Mouse (Mus musculus) midbrain, embryonic 14.5 days (tissue): Measurements from ENCODE around the gene Izumo4. TPM values are rescaled to one million over a fixed set of nuclear protein-coding genes. Genes with fewer than 3 reads are reported as not detected.

ENCODE experiments used
- ATAC-seq: fragments of 200-750 bp; cut with Nextera tagmentation; 2 replicates; pipeline ENCODE4 v1.8.0; 2017; ENCODE audit warnings: moderate number of reproducible peaks, moderate library complexity; ENCODE audit not compliant: low FRiP score, low TSS enrichment
- DNase-seq: peaks from one replicate; pipeline ENCODE4 v3.0.0-alpha.2; 2015
- H3K27ac ChIP-seq: fragments of 300-500 bp; sonication (generic); replicated peaks from 2 replicates; pipeline ENCODE4 v1.5.1; 2014; ENCODE audit warnings: mild to moderate bottlenecking, low read depth, low read length, moderate library complexity
- H3K27me3 ChIP-seq: fragments of 300-500 bp; sonication (generic); 2 replicates; pipeline ENCODE4 v1.6.1; 2014; ENCODE audit warnings: low read length, control low read depth, mixed read lengths; ENCODE audit not compliant: control insufficient read depth, insufficient read depth
- H3K36me3 ChIP-seq: fragments of 300-500 bp; sonication (generic); 2 replicates; pipeline ENCODE4 v1.6.1; 2014; ENCODE audit warnings: low read length, control low read depth; ENCODE audit not compliant: control insufficient read depth, insufficient read depth
- H3K4me1 ChIP-seq: fragments of 300-500 bp; sonication (generic); 2 replicates; pipeline ENCODE4 v1.6.1; 2014; ENCODE audit warnings: mild to moderate bottlenecking, antibody characterized with exemption, low read length, control low read depth; ENCODE audit not compliant: control insufficient read depth, insufficient read depth
- H3K4me2 ChIP-seq: fragments of 300-500 bp; sonication (generic); 2 replicates; pipeline ENCODE4 v1.6.1; 2014; ENCODE audit warnings: mild to moderate bottlenecking, low read length, moderate library complexity
- H3K4me3 ChIP-seq: fragments of 300-500 bp; sonication (generic); replicated peaks from 2 replicates; pipeline ENCODE4 v1.5.1; 2014; ENCODE audit warnings: low read depth, low read length
- H3K9ac ChIP-seq: fragments of 300-500 bp; sonication (generic); replicated peaks from 2 replicates; pipeline ENCODE4 v1.6.1; 2014; ENCODE audit warnings: mild to moderate bottlenecking, low read length, moderate library complexity
- H3K9me3 ChIP-seq: fragments of 300-500 bp; sonication (generic); 2 replicates; pipeline ENCODE4 v1.6.1; 2016; ENCODE audit warnings: low read length, control low read depth, mixed read lengths; ENCODE audit not compliant: control insufficient read depth
- WGBS: fragments of 180-500 bp; shearing (Covaris S2); extraction: QIAGEN DNeasy Blood & Tissue Kit; methylation state at CpG from one replicate; pipeline ENCODE4 v1.1.7; 2014; 5-methylcytosine and 5-hydroxymethylcytosine counted together
- polyA plus RNA-seq: library from polyadenylated mRNA; unstranded; fragments of >200 nt; fragmentation: Nextera tagmentation; extraction: Ambion mirVana; gene quantifications from 2 replicates; pipeline ENCODE4 v1.2.1, GENCODE M21; 2014

Izumo4 gene
- polyA plus RNA-seq, 1 experiment from 2014 or later, result 22.4 TPM

GRCm38 (mm10) chr10:80742180-80742978 is 40.4 kb downstream of the Izumo4 start, which contains the start of gene Ap3d1:
Gene Ap3d1, minus strand, starts transcription at chr10:80742264.
- H3K27me3 ChIP-seq, result no peaks in the 10 kb centered on the region
- peak; percentile 99 for ATAC-seq
- H3K9me3 ChIP-seq, result no peaks in the 10 kb centered on the region
- no peaks in the 10 kb centered on the region for H3K36me3 ChIP-seq
- peak within 1 kb of the TSS; percentile 84 for H3K4me3 ChIP-seq
- peak within 1 kb of the TSS; percentile 96 for H3K4me2 ChIP-seq
- H3K9ac ChIP-seq, result peak within 1 kb of the TSS; percentile 93
- H3K4me1 ChIP-seq, result peaks cover 18% of the 10 kb centered on the region
- 2% methylated on average over 25 of the region's 25 CpGs for WGBS
- H3K27ac ChIP-seq, result peak within 1 kb of the TSS; percentile 87
- DNase-seq, result peak; percentile 98

- Histone ChIP-seq H3K4me3 (no peak overlapping the region), H3K36me3 (no peaks in the 10 kb centered on the region), H3K4me2 (no peak overlapping the region), H3K27ac (no peak overlapping the region), H3K27me3 (no peaks in the 10 kb centered on the region), H3K9ac (no peak overlapping the region), H3K4me1 (peaks cover 18% of the 10 kb centered on the region), H3K9me3 (no peaks in the 10 kb centered on the region)
- no peak for ATAC-seq
- WGBS, result 40% methylated on average over 5 of the region's 5 CpGs
- no peak for DNase-seq
These were observed 42.3 kb downstream of the Izumo4 start for GRCm38 (mm10) chr10:80744262-80744661.

DNA sequence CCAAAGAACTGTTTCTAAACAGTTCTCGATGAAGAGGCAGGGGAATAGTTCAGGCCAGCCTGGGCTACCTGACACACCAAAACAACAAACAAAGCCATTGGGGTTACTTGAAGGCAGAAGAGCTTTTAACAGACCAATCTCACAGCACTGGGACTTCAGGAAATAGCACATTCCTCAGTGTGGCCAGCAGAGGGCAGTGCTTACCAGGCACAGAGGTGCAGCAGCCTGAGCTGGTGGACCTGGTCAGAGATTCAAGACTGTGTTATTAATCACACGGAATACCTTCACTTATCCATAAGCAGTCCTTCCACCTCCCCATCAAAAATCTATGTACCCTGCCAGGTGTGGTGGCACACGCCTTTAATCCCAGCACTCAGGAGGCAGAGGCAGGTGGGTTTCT is 45.4 kb downstream of the Izumo4 start:
- Histone ChIP-seq H3K27me3 (no peaks in the 10 kb centered on the region), H3K27ac (no peak overlapping the region), H3K36me3 (no peaks in the 10 kb centered on the region), H3K4me1 (peaks cover 4% of the 10 kb centered on the region; the same call in 1 of the 2 replicates), H3K9ac (no peak overlapping the region), H3K4me3 (no peak overlapping the region), H3K4me2 (no peak overlapping the region), H3K9me3 (no peaks in the 10 kb centered on the region)
- ATAC-seq (no peak), DNase-seq (peak; percentile 83)
- 16% methylated on average over 3 of the region's 3 CpGs for WGBS

- Histone ChIP-seq H3K9me3 (no peaks in the 10 kb centered on the region), H3K36me3 (no peaks in the 10 kb centered on the region), H3K4me3 (no peak overlapping the region), H3K27ac (no peak overlapping the region), H3K27me3 (no peaks in the 10 kb centered on the region), H3K4me2 (no peak overlapping the region), H3K9ac (no peak overlapping the region), H3K4me1 (no peaks in the 10 kb centered on the region)
- WGBS, result 15% methylated on average over 6 of the region's 6 CpGs
- DNase-seq, result peak; percentile 63
- ATAC-seq, result no peak
These were observed 46.6 kb downstream of the Izumo4 start for GRCm38 (mm10) chr10:80748609-80749008.

GRCm38 (mm10) chr10:80751188-80751832 is 49.3 kb downstream of the Izumo4 start:
- 15% methylated on average over 16 of the region's 16 CpGs for WGBS
- Histone ChIP-seq H3K4me2 (peak overlapping the region; percentile 16; the same call in 1 of the 2 replicates), H3K9ac (no peak overlapping the region), H3K4me3 (no peak overlapping the region), H3K4me1 (peaks cover 5% of the 10 kb centered on the region), H3K27me3 (no peaks in the 10 kb centered on the region), H3K36me3 (no peaks in the 10 kb centered on the region), H3K27ac (no peak overlapping the region), H3K9me3 (no peaks in the 10 kb centered on the region)
- no peak for ATAC-seq
- peak; percentile 5 for DNase-seq

DNA sequence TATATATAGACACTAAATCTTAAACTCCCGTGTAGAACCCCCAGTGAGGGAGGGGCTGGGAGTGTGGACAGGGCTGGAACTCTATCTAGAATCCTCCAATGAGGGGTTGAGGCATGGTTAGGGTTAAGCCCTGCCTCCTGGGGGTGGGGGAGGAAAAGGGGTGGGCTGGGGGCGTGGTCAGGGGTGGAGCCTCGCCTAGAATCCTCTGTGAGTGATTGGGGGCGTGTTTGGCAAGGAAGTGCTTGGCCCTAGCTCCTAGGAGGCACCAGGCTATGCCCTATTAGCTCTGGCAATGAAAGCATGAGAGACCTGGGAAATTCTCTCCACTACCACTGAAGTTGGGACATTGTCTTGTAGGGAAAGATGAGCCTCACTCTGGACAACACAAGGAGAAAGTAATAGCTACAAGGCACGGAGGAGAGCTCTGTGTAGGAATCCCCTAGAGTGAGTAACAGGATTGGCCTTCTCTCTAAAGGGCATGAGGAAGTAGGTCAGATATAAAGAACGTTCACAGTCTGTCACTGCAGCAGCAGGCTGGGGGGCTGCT is 50.2 kb downstream of the Izumo4 start:
- no peak overlapping the region for H3K27ac ChIP-seq
- H3K9me3 ChIP-seq, result no peaks in the 10 kb centered on the region
- H3K4me1 ChIP-seq, result peaks cover 13% of the 10 kb centered on the region
- 6% methylated on average over 6 of the region's 6 CpGs for WGBS
- peak; percentile 77 for DNase-seq
- no peaks in the 10 kb centered on the region for H3K36me3 ChIP-seq
- peak; percentile 41 for ATAC-seq
- H3K9ac ChIP-seq, result no peak overlapping the region
- no peak overlapping the region for H3K4me3 ChIP-seq
- peak overlapping the region; percentile 16; the same call in 1 of the 2 replicates for H3K4me2 ChIP-seq
- no peaks in the 10 kb centered on the region for H3K27me3 ChIP-seq

GRCm38 (mm10) chr10:80754594-80755290 is 52.8 kb downstream of the Izumo4 start, which contains the start of gene Dot1l:
Gene Dot1l, plus strand, starts transcription at chr10:80755206.
- ATAC-seq, result peak; percentile 92
- DNase-seq, result peak; percentile 99
- Histone ChIP-seq H3K4me1 (peaks cover 20% of the 10 kb centered on the region), H3K9me3 (no peaks in the 10 kb centered on the region), H3K9ac (peak within 1 kb of the TSS; percentile 97), H3K4me2 (peak within 1 kb of the TSS; percentile 74), H3K27me3 (no peaks in the 10 kb centered on the region), H3K4me3 (peak within 1 kb of the TSS; percentile 99), H3K36me3 (no peaks in the 10 kb centered on the region), H3K27ac (peak within 1 kb of the TSS; percentile 88)
- 2% methylated on average over 43 of the region's 57 CpGs for WGBS
